In the genomic region with DNA sequence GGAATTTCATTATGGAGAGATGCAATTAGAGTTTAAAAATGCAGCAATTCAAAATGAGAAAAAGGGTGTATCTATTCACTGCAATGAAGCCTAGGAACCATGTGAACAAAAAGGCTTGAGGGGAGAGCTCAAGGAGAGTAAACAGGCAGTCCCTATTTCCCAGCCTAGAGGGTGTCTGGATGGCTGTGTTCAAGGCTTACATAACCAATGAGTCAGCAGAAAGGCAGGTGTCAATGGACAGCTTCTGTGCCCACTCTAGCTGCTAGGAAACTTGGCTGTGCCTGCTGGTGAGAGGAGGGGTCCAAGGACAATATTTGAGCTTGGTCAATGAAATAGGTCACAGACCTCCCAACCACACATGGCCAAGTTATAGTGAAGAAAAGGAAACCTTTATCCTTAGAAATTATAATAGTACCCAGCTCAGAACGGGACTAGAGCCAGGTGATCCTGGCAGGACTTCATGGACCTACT, we compare ENCODE assay signal across 8 mouse cellular contexts.
DNase-seq lines count a peak whose midpoint lies in the region; ATAC-seq lines count a peak whose summit lies in the region.

No protein-coding gene starts in this region.

- no peak overlapping the region for H3K27ac ChIP-seq in hindbrain, embryonic 14.5 days
- no peak overlapping the region for H3K27ac ChIP-seq in hindbrain, embryonic 12.5 days
- H3K27ac ChIP-seq in brown adipose tissue, adult 24 weeks (replicated peaks; ENCODE audit: low read depth, low read length): peak overlapping the region; percentile 90

- no peaks in the 10 kb centered on the region for H3K9me3 ChIP-seq in hindbrain, embryonic 14.5 days (ENCODE audit: control insufficient read depth, low read length)
- H3K9me3 ChIP-seq in hindbrain, embryonic 12.5 days (replicated peaks): no peaks in the 10 kb centered on the region

- peaks cover 29% of the 10 kb centered on the region for H3K4me1 ChIP-seq in hindbrain, embryonic 14.5 days (replicated peaks; ENCODE audit: control insufficient read depth, insufficient read depth, low read length)
- peaks cover 19% of the 10 kb centered on the region for H3K4me1 ChIP-seq in hindbrain, embryonic 12.5 days
- peaks cover 20% of the 10 kb centered on the region for H3K4me1 ChIP-seq in brown adipose tissue, adult 24 weeks (ENCODE audit: control insufficient read depth, insufficient read depth, insufficient read length, low read length)

- H3K9ac ChIP-seq in hindbrain, embryonic 14.5 days: no peak overlapping the region
- H3K9ac ChIP-seq in hindbrain, embryonic 12.5 days: no peak overlapping the region

- intact Hi-C loops in gastrocnemius, postnatal 36 days (cut with DNase I): no loop called here
- intact Hi-C loops in left cerebral cortex, postnatal 36 days (cut with DNase I): no loop called here

- H3K27me3 ChIP-seq in hindbrain, embryonic 14.5 days (ENCODE audit: control insufficient read depth, insufficient read depth, low read length): no peaks in the 10 kb centered on the region
- H3K27me3 ChIP-seq in hindbrain, embryonic 12.5 days: no peaks in the 10 kb centered on the region

- DNase-seq in hindbrain, embryonic 14.5 days (ENCODE audit: low spot score): no peak
- peak; percentile 61 for DNase-seq in 416B (ENCODE audit: low read depth)
- peak; percentile 30 to 43 for DNase-seq in gastrocnemius, postnatal 36 days
- DNase-seq in left cerebral cortex, postnatal 36 days (ENCODE audit: low spot score in 2 of 2): peak; percentile 64 to 69
- DNase-seq in urinary bladder, adult 2 months (ENCODE audit: low spot score): no peak
- no peak for DNase-seq in thymus, postnatal 14 days

- 93% methylated on average over 1 of the region's 1 CpGs for WGBS in hindbrain, embryonic 14.5 days
- WGBS in hindbrain, embryonic 12.5 days: 82% methylated on average over 1 of the region's 1 CpGs

- no peak overlapping the region for H3K4me3 ChIP-seq in hindbrain, embryonic 14.5 days (replicated peaks; ENCODE audit: low read length)
- no peak overlapping the region for H3K4me3 ChIP-seq in hindbrain, embryonic 12.5 days
- no peak overlapping the region for H3K4me3 ChIP-seq in brown adipose tissue, adult 24 weeks (ENCODE audit: insufficient read depth, low read depth, low read length)

- H3K4me2 ChIP-seq in hindbrain, embryonic 14.5 days (replicated peaks): 0 out of 2 replicates have a peak overlapping the region, but pooled peaks have one; percentile 15
- no peak overlapping the region for H3K4me2 ChIP-seq in hindbrain, embryonic 12.5 days (replicated peaks)

- no peaks in the 10 kb centered on the region for H3K36me3 ChIP-seq in hindbrain, embryonic 14.5 days (replicated peaks; ENCODE audit: control insufficient read depth, insufficient read depth)
- no peaks in the 10 kb centered on the region for H3K36me3 ChIP-seq in hindbrain, embryonic 12.5 days

- no peak for ATAC-seq in hindbrain, embryonic 14.5 days (ENCODE audit: low FRiP score)
- no peak for ATAC-seq in hindbrain, embryonic 12.5 days (ENCODE audit: low FRiP score)

Comparison
In these comparisons a context has a peak if more than half of its experiments do, and no peak if none do; other contexts are left out.
1. DNase-seq: peak in 416B (single experiment), gastrocnemius, postnatal 36 days (2 of 2) and left cerebral cortex, postnatal 36 days (2 of 2); none in hindbrain, embryonic 14.5 days (single experiment), urinary bladder, adult 2 months (single experiment) and thymus, postnatal 14 days (single experiment).